13 mouse cellular contexts compared by ENCODE assay signal in genomic region chr6:52473042-52473589, GRCm38 (mm10).
"Had no signal": no experiment of that assay in that cellular context is flagged by ENCODE, and none has a peak within 500 bp of the region (broad histone marks: within the 10 kb centered on the region; RNA-seq: fewer than 3 reads in every experiment).

No protein-coding gene starts in this region.

- ATAC-seq: intestine, embryonic 16.5 days; lung, postnatal 0 days had no signal

- H3K27ac ChIP-seq: kidney, postnatal 0 days; limb, embryonic 13.5 days; liver, embryonic 14.5 days; neural tube, embryonic 13.5 days had no signal

- H3K9me3 ChIP-seq: limb, embryonic 13.5 days; neural tube, embryonic 13.5 days had no signal

- H3K36me3 ChIP-seq: limb, embryonic 13.5 days; neural tube, embryonic 13.5 days had no signal

- H3K4me2 ChIP-seq: limb, embryonic 13.5 days; neural tube, embryonic 13.5 days had no signal

- H3K27me3 ChIP-seq: neural tube, embryonic 13.5 days had no signal

- DNase-seq: kidney, adult 2 months; kidney, postnatal 36 days; lung, adult 2 months; lung, postnatal 36 days; right cerebral cortex, adult 18-20 months; right cerebral cortex, postnatal 25 days; thymus, postnatal 4 days had no signal

- H3K9ac ChIP-seq: limb, embryonic 13.5 days; liver, embryonic 14.5 days; neural tube, embryonic 13.5 days had no signal

- H3K4me3 ChIP-seq: limb, embryonic 13.5 days; neural tube, embryonic 13.5 days had no signal
